Mouse (Mus musculus) liver, adult 2 months (tissue): ENCODE measurements at regions not wholly inside any gene's neighbourhood (a gene's known extent, or its start where the extent isn't known, plus 50 kb on each side); places are given as distances from the start of the nearest gene placed in this dataset.

Experiments used
- DNase-seq: peaks from one replicate; pipeline ENCODE4 v3.0.0-alpha.2; 2011; ENCODE audit warnings: low read depth, low spot score; ENCODE audit errors: extremely low read depth
- H3K27ac ChIP-seq: fragments of 200-500 bp; replicated peaks from 2 replicates; pipeline ENCODE4 v1.5.1; 2012; ENCODE audit warnings: low read depth, mild to moderate bottlenecking, control low read depth, inconsistent platforms, low read length; ENCODE audit not compliant: insufficient read depth
- H3K27me3 ChIP-seq: fragments of 200-500 bp; 2 replicates; pipeline ENCODE4 v1.6.1; 2012; ENCODE audit warnings: mild to moderate bottlenecking, moderate library complexity, low read length, inconsistent platforms; ENCODE audit not compliant: control insufficient read depth, insufficient read depth
- H3K36me3 ChIP-seq: fragments of 200-500 bp; 2 replicates; pipeline ENCODE4 v1.6.1; 2012; ENCODE audit warnings: low read length, inconsistent platforms; ENCODE audit not compliant: control insufficient read depth, insufficient read depth
- H3K4me1 ChIP-seq: fragments of 200-500 bp; 2 replicates; pipeline ENCODE4 v1.6.1; 2011; ENCODE audit warnings: low read length; ENCODE audit not compliant: control insufficient read depth, insufficient read depth
- H3K4me3 ChIP-seq: fragments of 200-500 bp; 2 replicates; pipeline ENCODE4 v1.5.1; 2011; ENCODE audit warnings: low read depth, mild to moderate bottlenecking, control low read depth, low read length, moderate library complexity; ENCODE audit not compliant: insufficient read depth
- H3K79me2 ChIP-seq: fragments of 200-500 bp; 2 replicates; pipeline ENCODE4 v1.6.1; 2012; ENCODE audit warnings: inconsistent platforms, mild to moderate bottlenecking, low read length, moderate library complexity; ENCODE audit not compliant: control insufficient read depth, insufficient read depth
- H3K9ac ChIP-seq: fragments of 200-500 bp; 2 replicates; pipeline ENCODE4 v1.6.1; 2012; ENCODE audit warnings: low read depth, mild to moderate bottlenecking, control low read depth, inconsistent platforms, low read length
- CTCF ChIP-seq: fragments of 200-500 bp; IDR thresholded peaks from 2 replicates; pipeline ENCODE4 v1.5.1; 2011; ENCODE audit warnings: low read depth, low read length, control low read depth
- POLR2A ChIP-seq: fragments of 200-500 bp; IDR thresholded peaks from 2 replicates; pipeline ENCODE4 v1.6.1; 2011; ENCODE audit warnings: low read length, control low read depth; ENCODE audit not compliant: insufficient read depth; ENCODE audit errors: extremely low read depth
- WGBS: fragments of 180-500 bp; shearing (Covaris S2); methylation state at CpG from one replicate; pipeline ENCODE4 v1.1.7; 2018; 5-methylcytosine and 5-hydroxymethylcytosine counted together

- no peak for DNase-seq
- H3K4me1 ChIP-seq, result no peaks in the 10 kb centered on the region
- no peaks in the 10 kb centered on the region for H3K27me3 ChIP-seq
- H3K79me2 ChIP-seq, result no peaks in the 10 kb centered on the region
- no peaks in the 10 kb centered on the region for H3K36me3 ChIP-seq
- no peak overlapping the region for H3K9ac ChIP-seq
- no peak overlapping the region for H3K27ac ChIP-seq
- WGBS, result 72% methylated on average over 16 of the region's 16 CpGs
- H3K4me3 ChIP-seq, result no peak overlapping the region
- TF ChIP-seq POLR2A (no peak), CTCF (no peak)
Observed at GRCm38 (mm10) chr4:47947869-47948573, 96.9 kb upstream of the Nr4a3 start.

GRCm38 (mm10) chr4:47948789-47949188, 96.2 kb upstream of the Nr4a3 start:
- 76% methylated on average over 8 of the region's 8 CpGs for WGBS
- H3K27me3 ChIP-seq, result no peaks in the 10 kb centered on the region
- H3K4me3 ChIP-seq, result no peak overlapping the region

GRCm38 (mm10) chr4:47954576-47955305, 90.2 kb upstream of the Nr4a3 start:
- no peak for DNase-seq
- H3K27ac ChIP-seq, result no peak overlapping the region

More at GRCm38 (mm10) chr4:47948789-47949188, 96.2 kb upstream of the Nr4a3 start:
- Histone ChIP-seq H3K9ac (no peak overlapping the region), H3K79me2 (no peaks in the 10 kb centered on the region), H3K4me1 (no peaks in the 10 kb centered on the region), H3K36me3 (no peaks in the 10 kb centered on the region), H3K27ac (no peak overlapping the region)
- DNase-seq, result no peak
- TF ChIP-seq POLR2A (no peak), CTCF (no peak)

DNA sequence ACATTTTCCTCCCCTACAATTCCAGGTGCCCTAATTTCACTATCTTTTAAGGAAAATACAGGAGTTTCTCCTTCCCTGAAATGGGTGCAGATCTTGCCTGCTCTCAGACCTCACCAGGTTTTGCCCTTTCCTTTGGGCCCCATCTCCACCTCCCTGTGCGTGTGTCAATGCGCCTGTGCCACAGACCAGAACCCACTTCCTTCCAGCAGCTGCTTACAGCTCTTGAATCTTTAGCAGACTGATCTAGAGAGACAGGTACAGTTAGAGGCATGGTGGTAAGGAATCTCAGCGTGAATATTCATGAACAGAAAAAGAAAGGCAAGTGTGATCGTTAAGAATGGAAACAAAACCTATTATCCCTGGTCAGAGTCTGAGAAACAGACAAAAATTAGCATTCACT, 80.3 kb upstream of the Nr4a3 start:
- Histone ChIP-seq H3K4me3 (no peak overlapping the region), H3K27ac (no peak overlapping the region), H3K4me1 (no peaks in the 10 kb centered on the region), H3K9ac (no peak overlapping the region), H3K79me2 (no peaks in the 10 kb centered on the region), H3K27me3 (no peaks in the 10 kb centered on the region), H3K36me3 (no peaks in the 10 kb centered on the region)
- WGBS, result 81% methylated on average over 4 of the region's 4 CpGs
- TF ChIP-seq POLR2A (no peak), CTCF (no peak)
- DNase-seq, result no peak

More at GRCm38 (mm10) chr4:47954576-47955305, 90.2 kb upstream of the Nr4a3 start:
- 78% methylated on average over 15 of the region's 15 CpGs for WGBS
- no peak overlapping the region for H3K4me3 ChIP-seq
- H3K9ac ChIP-seq, result no peak overlapping the region
- no peaks in the 10 kb centered on the region for H3K36me3 ChIP-seq
- no peaks in the 10 kb centered on the region for H3K4me1 ChIP-seq
- H3K79me2 ChIP-seq, result no peaks in the 10 kb centered on the region
- TF ChIP-seq CTCF (no peak), POLR2A (no peak)
- H3K27me3 ChIP-seq, result no peaks in the 10 kb centered on the region

- DNase-seq, result no peak
- TF ChIP-seq CTCF (no peak), POLR2A (no peak)
- H3K27ac ChIP-seq, result no peak overlapping the region
- no peaks in the 10 kb centered on the region for H3K36me3 ChIP-seq
- no peaks in the 10 kb centered on the region for H3K79me2 ChIP-seq
- no peaks in the 10 kb centered on the region for H3K4me1 ChIP-seq
- no peaks in the 10 kb centered on the region for H3K27me3 ChIP-seq
- H3K4me3 ChIP-seq, result no peak overlapping the region
- 79% methylated on average over 4 of the region's 4 CpGs for WGBS
- H3K9ac ChIP-seq, result no peak overlapping the region
Observed at GRCm38 (mm10) chr4:47971861-47972260, 73.1 kb upstream of the Nr4a3 start.
